Mouse (Mus musculus): ENCODE results near the gene Gm2115. TPM values are rescaled to one million over a fixed set of nuclear protein-coding genes. Genes with fewer than 3 reads are reported as not detected.

The Gm2115 gene
- polyA plus RNA-seq, 1 experiment from 2014 or later, result 1.3 TPM

DNA sequence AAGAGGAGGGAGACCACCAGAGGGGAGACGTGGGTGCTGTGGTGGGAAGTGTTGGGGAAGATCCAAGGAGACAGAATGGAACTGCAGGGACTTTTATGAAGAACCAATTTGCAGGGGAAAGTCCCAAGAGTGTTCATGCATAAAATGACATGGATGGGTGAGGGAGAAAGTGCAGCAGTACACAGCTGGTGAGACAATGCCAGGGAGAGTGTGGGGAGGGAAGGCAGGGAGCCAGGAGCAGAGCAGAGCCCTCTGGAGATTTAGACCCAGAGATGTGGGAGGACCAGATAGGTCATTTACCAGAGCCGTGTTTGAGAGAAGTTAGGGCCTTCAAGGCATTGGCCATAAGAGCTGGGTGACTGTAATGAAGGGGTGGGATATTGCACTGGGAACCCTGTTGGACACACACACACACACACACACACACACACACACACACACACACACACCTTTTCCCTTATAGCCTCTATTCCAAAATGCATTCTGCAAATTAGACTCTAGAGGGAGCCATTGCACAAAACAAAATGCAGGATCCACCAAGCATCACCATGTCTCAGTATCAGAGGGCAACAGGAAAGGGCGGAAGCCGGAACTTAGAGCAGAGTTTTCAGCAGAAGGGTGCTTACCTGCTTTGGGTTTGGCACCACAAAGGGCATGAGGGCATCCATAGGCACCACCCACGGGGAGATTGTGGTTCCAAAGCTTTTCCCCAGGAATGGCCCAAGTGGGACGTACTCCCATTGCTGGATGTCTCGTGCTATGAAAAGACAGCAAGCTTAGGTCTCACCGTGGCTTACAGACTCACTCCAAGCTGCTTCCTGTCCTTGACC, 65.5 kb downstream of the Gm2115 start:
- no peak overlapping the region for H3K4me3 ChIP-seq (ENCODE audit: low read depth, low read length)

DNA sequence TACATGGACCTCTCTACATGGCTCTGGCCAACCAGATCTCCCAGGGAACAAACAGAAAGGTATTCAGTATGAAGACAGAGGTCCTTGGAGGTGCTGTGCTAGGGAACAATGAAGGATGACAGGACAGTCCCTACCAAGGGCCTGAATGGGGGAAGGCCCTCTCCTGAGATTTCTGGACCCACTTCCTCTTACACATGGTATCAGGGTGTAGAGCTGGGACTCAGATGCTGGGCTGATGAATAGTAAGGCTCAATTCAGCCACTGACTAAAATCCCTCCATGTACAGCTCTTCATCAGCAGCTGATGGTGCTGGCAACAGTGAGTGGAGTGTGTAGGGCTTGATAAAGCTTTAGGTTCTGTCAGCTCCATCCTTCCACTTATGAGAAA, 66.2 kb downstream of the Gm2115 start:
- Histone ChIP-seq H3K27ac (replicated peaks; ENCODE audit: low read depth, low read length) (no peak overlapping the region), H3K4me2 (ENCODE audit: low read depth, low read length) (peak overlapping the region; percentile 30; the same call in 1 of the 2 replicates), H3K9ac (ENCODE audit: low read depth, low read length) (no peak overlapping the region), H3K27me3 (replicated peaks; ENCODE audit: control insufficient read depth, insufficient read depth, low read length) (no peaks in the 10 kb centered on the region), H3K4me1 (ENCODE audit: control insufficient read depth, insufficient read depth, low read length) (no peaks in the 10 kb centered on the region), H3K9me3 (ENCODE audit: control insufficient read depth, low read length) (no peaks in the 10 kb centered on the region), H3K4me3 (ENCODE audit: low read depth, low read length) (no peak overlapping the region), H3K36me3 (ENCODE audit: control insufficient read depth, insufficient read depth, low read length) (no peaks in the 10 kb centered on the region)
- DNase-seq (ENCODE audit: low spot score) (no peak), ATAC-seq (ENCODE audit: low read depth) (no peak)

More for the DNA sequence above, 65.5 kb downstream of the Gm2115 start:
- Histone ChIP-seq H3K9me3 (ENCODE audit: control insufficient read depth, low read length) (no peaks in the 10 kb centered on the region), H3K36me3 (ENCODE audit: control insufficient read depth, insufficient read depth, low read length) (no peaks in the 10 kb centered on the region), H3K4me1 (ENCODE audit: control insufficient read depth, insufficient read depth, low read length) (no peaks in the 10 kb centered on the region), H3K9ac (ENCODE audit: low read depth, low read length) (no peak overlapping the region), H3K27ac (replicated peaks; ENCODE audit: low read depth, low read length) (no peak overlapping the region), H3K27me3 (replicated peaks; ENCODE audit: control insufficient read depth, insufficient read depth, low read length) (no peaks in the 10 kb centered on the region), H3K4me2 (ENCODE audit: low read depth, low read length) (peak overlapping the region; percentile 30)
- ATAC-seq (ENCODE audit: low read depth) (peak; percentile 72), DNase-seq (ENCODE audit: low spot score) (peak; percentile 67)
- WGBS, result 46% methylated on average over 8 of the region's 8 CpGs

DNA sequence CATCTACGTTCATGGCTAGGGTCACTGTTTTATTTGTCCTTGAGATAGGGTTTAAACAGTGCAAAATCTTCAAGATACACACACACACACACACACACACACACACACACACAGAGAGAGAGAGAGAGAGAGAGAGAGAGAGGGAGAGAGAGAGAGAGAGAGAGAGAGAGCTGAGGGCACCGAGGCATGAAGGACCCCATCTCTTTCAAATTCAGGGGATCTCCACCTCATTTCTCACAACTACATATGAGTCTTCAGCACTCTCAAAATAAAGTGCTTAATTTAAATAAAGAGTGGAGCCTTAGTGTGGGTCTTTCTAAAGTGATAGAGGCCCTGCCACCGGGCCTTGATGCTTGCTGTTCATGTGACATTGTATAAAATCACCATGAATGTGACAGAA, 67.2 kb downstream of the Gm2115 start:
- Histone ChIP-seq H3K27ac (replicated peaks; ENCODE audit: low read depth, low read length) (no peak overlapping the region), H3K9ac (ENCODE audit: low read depth, low read length) (no peak overlapping the region), H3K36me3 (ENCODE audit: control insufficient read depth, insufficient read depth, low read length) (no peaks in the 10 kb centered on the region), H3K9me3 (ENCODE audit: control insufficient read depth, low read length) (no peaks in the 10 kb centered on the region), H3K27me3 (replicated peaks; ENCODE audit: control insufficient read depth, insufficient read depth, low read length) (no peaks in the 10 kb centered on the region), H3K4me3 (ENCODE audit: low read depth, low read length) (no peak overlapping the region), H3K4me1 (ENCODE audit: control insufficient read depth, insufficient read depth, low read length) (no peaks in the 10 kb centered on the region), H3K4me2 (ENCODE audit: low read depth, low read length) (no peak overlapping the region)
- WGBS, result 96% methylated on average over 3 of the region's 3 CpGs
- ATAC-seq (ENCODE audit: low read depth), result no peak
- DNase-seq (ENCODE audit: low spot score), result no peak

DNA sequence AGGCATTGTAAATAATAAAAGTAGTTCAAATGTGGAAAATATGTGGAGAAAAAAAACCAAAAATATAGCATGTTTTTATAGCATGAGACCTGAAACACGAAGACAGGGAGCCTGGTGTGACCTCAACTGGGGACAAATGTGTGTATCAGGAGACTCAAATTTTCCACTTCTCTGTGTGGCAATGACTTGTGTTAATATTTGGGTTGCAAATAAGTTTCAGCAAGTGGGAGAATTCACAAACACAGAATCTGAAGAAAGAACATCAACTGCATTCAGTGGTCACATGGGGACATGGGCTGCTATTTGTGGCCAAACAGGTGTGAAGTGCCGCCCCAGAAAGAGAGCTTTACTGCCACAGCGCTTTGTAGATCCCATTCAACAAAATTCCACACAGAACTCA, 67.9 kb downstream of the Gm2115 start:
- Histone ChIP-seq H3K27me3 (replicated peaks; ENCODE audit: control insufficient read depth, insufficient read depth, low read length) (no peaks in the 10 kb centered on the region), H3K4me2 (ENCODE audit: low read depth, low read length) (no peak overlapping the region), H3K36me3 (ENCODE audit: control insufficient read depth, insufficient read depth, low read length) (no peaks in the 10 kb centered on the region), H3K4me1 (ENCODE audit: control insufficient read depth, insufficient read depth, low read length) (no peaks in the 10 kb centered on the region), H3K27ac (replicated peaks; ENCODE audit: low read depth, low read length) (no peak overlapping the region), H3K9me3 (ENCODE audit: control insufficient read depth, low read length) (no peaks in the 10 kb centered on the region), H3K4me3 (ENCODE audit: low read depth, low read length) (no peak overlapping the region), H3K9ac (ENCODE audit: low read depth, low read length) (no peak overlapping the region)
- ATAC-seq (ENCODE audit: low read depth) (no peak), DNase-seq (ENCODE audit: low spot score) (no peak)
- 69% methylated on average over 3 of the region's 3 CpGs for WGBS

DNA sequence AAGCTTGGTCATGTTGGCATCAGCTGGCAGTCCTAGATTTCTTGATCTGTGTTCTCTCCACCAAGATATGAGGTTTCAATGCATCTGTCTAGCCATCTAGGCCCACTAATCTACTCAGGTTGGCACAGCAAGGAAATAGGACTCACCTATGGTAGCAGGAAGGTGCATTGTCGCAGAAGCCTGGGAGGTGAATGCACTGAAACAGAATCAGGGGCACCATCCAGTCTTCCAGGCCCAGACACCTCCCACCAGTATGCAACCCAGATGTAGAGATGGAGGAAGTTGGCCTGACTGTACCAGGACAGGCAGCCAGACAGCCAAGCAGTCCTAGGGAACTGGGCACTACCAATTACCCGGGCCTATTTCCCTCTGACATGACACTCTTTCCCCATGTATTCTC, 71.9 kb downstream of the Gm2115 start:
- WGBS, result 100% methylated on average over 2 of the region's 2 CpGs
- ATAC-seq (ENCODE audit: low read depth) (no peak), DNase-seq (ENCODE audit: low spot score) (no peak)
- no peaks in the 10 kb centered on the region for H3K9me3 ChIP-seq (ENCODE audit: control insufficient read depth, low read length)
- H3K36me3 ChIP-seq (ENCODE audit: control insufficient read depth, insufficient read depth, low read length), result no peaks in the 10 kb centered on the region
- H3K9ac ChIP-seq (ENCODE audit: low read depth, low read length), result no peak overlapping the region
- H3K27me3 ChIP-seq (replicated peaks; ENCODE audit: control insufficient read depth, insufficient read depth, low read length), result no peaks in the 10 kb centered on the region; the same call in 1 of the 2 replicates
- H3K4me3 ChIP-seq (ENCODE audit: low read depth, low read length), result no peak overlapping the region
- peaks cover 9% of the 10 kb centered on the region; the same call in 1 of the 2 replicates for H3K4me1 ChIP-seq (ENCODE audit: control insufficient read depth, insufficient read depth, low read length)
- no peak overlapping the region for H3K27ac ChIP-seq (replicated peaks; ENCODE audit: low read depth, low read length)
- no peak overlapping the region for H3K4me2 ChIP-seq (ENCODE audit: low read depth, low read length)

DNA sequence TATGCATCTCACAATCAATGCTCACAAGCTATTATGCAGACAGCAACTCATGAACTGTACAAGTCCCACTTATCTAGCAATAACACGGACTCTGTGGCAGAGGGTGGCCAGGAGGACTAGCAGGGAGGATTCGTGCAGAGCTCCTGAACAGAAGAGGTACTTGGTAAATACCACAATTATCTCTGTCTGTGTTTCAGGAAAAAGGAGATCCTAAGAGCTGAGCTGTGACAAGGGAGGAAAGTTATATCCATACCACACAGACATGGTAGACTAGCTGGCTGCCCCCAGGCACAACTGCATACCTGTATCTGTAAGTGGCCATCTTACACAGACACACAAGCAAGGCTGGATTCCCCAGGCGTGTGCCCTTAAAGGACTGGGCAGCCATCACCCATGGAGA, 72.6 kb downstream of the Gm2115 start:
- H3K9me3 ChIP-seq (ENCODE audit: control insufficient read depth, low read length), result no peaks in the 10 kb centered on the region
- H3K27me3 ChIP-seq (replicated peaks; ENCODE audit: control insufficient read depth, insufficient read depth, low read length), result no peaks in the 10 kb centered on the region; the same call in 1 of the 2 replicates
- H3K36me3 ChIP-seq (ENCODE audit: control insufficient read depth, insufficient read depth, low read length), result no peaks in the 10 kb centered on the region
- H3K4me3 ChIP-seq (ENCODE audit: low read depth, low read length), result no peak overlapping the region
- H3K9ac ChIP-seq (ENCODE audit: low read depth, low read length), result no peak overlapping the region
- DNase-seq (ENCODE audit: low spot score) (no peak), ATAC-seq (ENCODE audit: low read depth) (no peak)
- peaks cover 9% of the 10 kb centered on the region; the same call in 1 of the 2 replicates for H3K4me1 ChIP-seq (ENCODE audit: control insufficient read depth, insufficient read depth, low read length)
- no peak overlapping the region for H3K4me2 ChIP-seq (ENCODE audit: low read depth, low read length)
- 84% methylated on average over 3 of the region's 3 CpGs for WGBS
- H3K27ac ChIP-seq (replicated peaks; ENCODE audit: low read depth, low read length), result no peak overlapping the region

DNA sequence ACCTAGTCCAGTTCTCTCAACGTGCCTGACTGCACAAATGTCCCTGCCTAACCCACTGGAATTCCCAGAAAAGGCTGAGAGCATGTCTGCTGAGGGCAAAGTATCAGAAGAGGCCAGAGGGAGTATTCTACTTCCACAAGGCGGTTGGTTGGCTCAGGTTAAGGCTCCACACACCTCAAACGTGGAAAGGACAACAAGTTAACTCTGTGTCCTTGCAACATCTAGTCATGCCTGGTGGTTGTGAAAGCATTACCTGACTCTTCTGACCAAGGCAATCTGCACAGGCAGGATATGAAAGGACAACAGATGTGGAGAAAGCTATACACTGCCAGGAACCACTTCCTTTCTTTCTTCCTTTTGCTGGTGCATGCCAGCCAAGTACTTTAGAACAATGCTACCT, 75.7 kb downstream of the Gm2115 start:
- Histone ChIP-seq H3K4me3 (ENCODE audit: low read depth, low read length) (no peak overlapping the region), H3K9ac (ENCODE audit: low read depth, low read length) (no peak overlapping the region), H3K4me1 (ENCODE audit: control insufficient read depth, insufficient read depth, low read length) (peaks cover 9% of the 10 kb centered on the region; the same call in 1 of the 2 replicates), H3K36me3 (ENCODE audit: control insufficient read depth, insufficient read depth, low read length) (no peaks in the 10 kb centered on the region), H3K4me2 (ENCODE audit: low read depth, low read length) (peak overlapping the region; percentile 97; the same call in 1 of the 2 replicates), H3K27me3 (replicated peaks; ENCODE audit: control insufficient read depth, insufficient read depth, low read length) (no peaks in the 10 kb centered on the region; the same call in 1 of the 2 replicates), H3K9me3 (ENCODE audit: control insufficient read depth, low read length) (no peaks in the 10 kb centered on the region), H3K27ac (replicated peaks; ENCODE audit: low read depth, low read length) (no peak overlapping the region)
- no peak for DNase-seq (ENCODE audit: low spot score)
- 63% methylated on average over 3 of the region's 3 CpGs for WGBS
- ATAC-seq (ENCODE audit: low read depth), result no peak

DNA sequence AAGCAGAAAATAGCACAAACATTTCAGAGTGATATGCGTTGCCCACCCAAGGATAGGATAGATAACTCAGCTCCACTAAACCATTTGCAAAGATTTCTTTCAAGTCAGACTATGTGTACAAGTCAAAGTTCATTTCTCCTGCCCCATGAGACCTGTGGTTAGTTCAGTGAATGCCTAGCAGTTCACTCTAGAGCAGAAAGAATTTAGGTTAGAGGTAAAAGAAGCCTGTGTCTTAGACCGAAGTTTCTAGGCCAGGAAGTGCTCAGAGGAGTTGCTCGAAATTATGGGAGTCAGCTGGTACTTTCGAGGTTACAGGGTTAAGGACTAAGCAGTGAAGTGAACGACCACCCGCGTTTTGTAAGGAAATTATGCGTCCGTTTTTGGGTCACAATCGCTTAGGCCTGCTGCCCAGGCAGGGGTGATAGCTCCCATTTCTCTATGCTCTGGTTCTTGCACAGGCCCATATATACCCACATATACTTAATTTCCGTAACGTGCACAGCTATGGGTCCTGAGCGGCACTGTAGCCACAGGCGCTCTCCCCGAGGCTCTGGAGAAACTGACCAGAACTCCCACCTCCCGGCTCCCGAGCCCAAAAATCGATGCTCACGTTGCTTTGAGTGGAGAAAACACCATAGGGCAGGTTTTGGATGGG, 76.4 kb downstream of the Gm2115 start:
- Histone ChIP-seq H3K9me3 (ENCODE audit: control insufficient read depth, low read length) (no peaks in the 10 kb centered on the region), H3K27me3 (replicated peaks; ENCODE audit: control insufficient read depth, insufficient read depth, low read length) (no peaks in the 10 kb centered on the region; the same call in 1 of the 2 replicates), H3K9ac (ENCODE audit: low read depth, low read length) (peak overlapping the region; percentile 66), H3K4me1 (ENCODE audit: control insufficient read depth, insufficient read depth, low read length) (peaks cover 9% of the 10 kb centered on the region; the same call in 1 of the 2 replicates), H3K27ac (replicated peaks; ENCODE audit: low read depth, low read length) (no peak overlapping the region), H3K4me3 (ENCODE audit: low read depth, low read length) (peak overlapping the region; percentile 55), H3K4me2 (ENCODE audit: low read depth, low read length) (peak overlapping the region; percentile 97), H3K36me3 (ENCODE audit: control insufficient read depth, insufficient read depth, low read length) (no peaks in the 10 kb centered on the region)
- 6% methylated on average over 19 of the region's 19 CpGs for WGBS
- DNase-seq (ENCODE audit: low spot score) (peak; percentile 16), ATAC-seq (ENCODE audit: low read depth) (no peak)

Data from embryonic facial prominence, embryonic 14.5 days (tissue).